Mouse (Mus musculus): ENCODE measurements around the gene Pacrg. TPM values are rescaled to one million over a fixed set of nuclear protein-coding genes. Genes with fewer than 3 reads are reported as not detected.

The Pacrg gene
- total and polyA plus RNA-seq, 3 experiments = not detected

- Histone ChIP-seq H3K79me2 (ENCODE audit: control insufficient read depth, insufficient read depth, low read length, poor library complexity) (no peaks in the 10 kb centered on the region), H3K4me1 (ENCODE audit: control insufficient read depth in 1 of 2, insufficient read depth in 2 of 2, low read length in 2 of 2) (no peaks in the 10 kb centered on the region), H3K36me3 (ENCODE audit: control insufficient read depth in 1 of 2, insufficient read depth in 2 of 2, low read length in 2 of 2) (no peaks in the 10 kb centered on the region), H3K9me3 (replicated peaks; ENCODE audit: insufficient read depth, low read length) (no peaks in the 10 kb centered on the region), H3K9ac (ENCODE audit: control insufficient read depth, low read depth, low read length, poor library complexity, severe bottlenecking) (no peak overlapping the region), H3K4me3 (ENCODE audit: control insufficient read depth in 1 of 2, insufficient read depth in 1 of 2, low read depth in 2 of 2, low read length in 2 of 2) (no peak overlapping the region), H3K27ac (ENCODE audit: control insufficient read depth, low read depth, low read length) (no peak overlapping the region), H3K27me3 (ENCODE audit: control insufficient read depth in 1 of 2, insufficient read depth in 2 of 2, low read length in 2 of 2) (no peaks in the 10 kb centered on the region)
- TF ChIP-seq TBP (IDR thresholded peaks at IDR 0.05; ENCODE audit: low read depth, low read length) (no peak), MAFK (IDR thresholded peaks at IDR 0.05; ENCODE audit: borderline replicate concordance, low read depth, low read length) (no peak), RCOR1 (IDR thresholded peaks at IDR 0.05; ENCODE audit: low read depth, low read length) (no peak), ZKSCAN1 (IDR thresholded peaks at IDR 0.05; ENCODE audit: low read depth, low read length) (no peak), GATA1 (IDR thresholded peaks at IDR 0.05; ENCODE audit: low read depth, low read length) (no peak), TCF12 (IDR thresholded peaks at IDR 0.05; ENCODE audit: low read depth, low read length) (no peak), E2F4 (IDR thresholded peaks at IDR 0.05; ENCODE audit: borderline replicate concordance, low read depth, low read length) (no peak), MAX (IDR thresholded peaks at IDR 0.05; ENCODE audit: low read length) (no peak), USF1 (IDR thresholded peaks at IDR 0.05; ENCODE audit: low read depth, low read length) (no peak), GABPA (IDR thresholded peaks at IDR 0.05; ENCODE audit: low read depth, low read length) (no peak), MEF2A (IDR thresholded peaks at IDR 0.05; ENCODE audit: extremely low read depth, insufficient replicate concordance, low read depth, low read length, poor library complexity, severe bottlenecking) (no peak), ZNF384 (IDR thresholded peaks at IDR 0.05; ENCODE audit: low read depth, low read length) (no peak), SMC3 (IDR thresholded peaks at IDR 0.05; ENCODE audit: low read depth, low read length) (no peak), RAD21 (IDR thresholded peaks at IDR 0.05; ENCODE audit: low read depth, low read length) (no peak)
- DNase-seq (ENCODE audit: low read depth, low spot score) = no peak
Observed at GRCm38 (mm10) chr17:10479020-10479707, 360.9 kb downstream of the Pacrg start.

GRCm38 (mm10) chr17:10478377-10478776 lies 361.7 kb downstream of the Pacrg start:
- H3K36me3 ChIP-seq (ENCODE audit: control insufficient read depth in 1 of 2, insufficient read depth in 2 of 2, low read length in 2 of 2) = no peaks in the 10 kb centered on the region
- no peaks in the 10 kb centered on the region for H3K27me3 ChIP-seq (ENCODE audit: control insufficient read depth in 1 of 2, insufficient read depth in 2 of 2, low read length in 2 of 2)
- H3K27ac ChIP-seq (ENCODE audit: control insufficient read depth, low read depth, low read length) = no peak overlapping the region
- no peaks in the 10 kb centered on the region for H3K79me2 ChIP-seq (ENCODE audit: control insufficient read depth, insufficient read depth, low read length, poor library complexity)
- no peaks in the 10 kb centered on the region for H3K9me3 ChIP-seq (replicated peaks; ENCODE audit: insufficient read depth, low read length)
- H3K4me1 ChIP-seq (ENCODE audit: control insufficient read depth in 1 of 2, insufficient read depth in 2 of 2, low read length in 2 of 2) = no peaks in the 10 kb centered on the region
- DNase-seq (ENCODE audit: low read depth, low spot score) = no peak
- H3K4me3 ChIP-seq (ENCODE audit: control insufficient read depth in 1 of 2, insufficient read depth in 1 of 2, low read depth in 2 of 2, low read length in 2 of 2) = no peak overlapping the region
- no peak for TF ChIP-seq ZKSCAN1 (IDR thresholded peaks at IDR 0.05; ENCODE audit: low read depth, low read length)
- no peak for TF ChIP-seq ETS1 (IDR thresholded peaks at IDR 0.05; ENCODE audit: low read depth, low read length)
- TF ChIP-seq KAT2A (conservative IDR thresholded peaks at IDR 0.05; ENCODE audit: low read depth, low read length) = no peak
- no peak for TF ChIP-seq RAD21 (IDR thresholded peaks at IDR 0.05; ENCODE audit: low read depth, low read length)
- TF ChIP-seq BHLHE40 (IDR thresholded peaks at IDR 0.05; ENCODE audit: borderline replicate concordance, low read depth, low read length) = no peak
- no peak for TF ChIP-seq MYC (IDR thresholded peaks at IDR 0.05; ENCODE audit: low read depth, low read length)
- TF ChIP-seq NRF1 (IDR thresholded peaks at IDR 0.05; ENCODE audit: insufficient read depth, low read depth, low read length, poor library complexity, severe bottlenecking) = no peak
- TF ChIP-seq TCF12 (IDR thresholded peaks at IDR 0.05; ENCODE audit: low read depth, low read length) = no peak
- TF ChIP-seq EP300 (IDR thresholded peaks at IDR 0.05; ENCODE audit: low read depth in 1 of 2, low read length in 2 of 2) = no peak
- TF ChIP-seq USF2 (IDR thresholded peaks at IDR 0.05; ENCODE audit: borderline replicate concordance in 1 of 2, insufficient read depth in 1 of 2, low read depth in 1 of 2, low read length in 2 of 2) = no peak
- TF ChIP-seq MAZ (IDR thresholded peaks at IDR 0.05; ENCODE audit: low read depth, low read length) = no peak
- TF ChIP-seq GATA1 (IDR thresholded peaks at IDR 0.05; ENCODE audit: low read depth, low read length) = no peak
- TF ChIP-seq MYB (IDR thresholded peaks at IDR 0.05; ENCODE audit: low read depth, low read length) = no peak
- H3K9ac ChIP-seq (ENCODE audit: control insufficient read depth, low read depth, low read length, poor library complexity, severe bottlenecking) = no peak overlapping the region

All from MEL (cell line).